Mouse (Mus musculus) forebrain, embryonic 11.5 days (tissue): Measurements from ENCODE around the gene Tstd2. TPM values are rescaled to one million over a fixed set of nuclear protein-coding genes. Genes with fewer than 3 reads are reported as not detected.

Experiments used
- ATAC-seq: fragments of 200-750 bp; cut with Nextera tagmentation; replicated peaks from 2 replicates; pipeline ENCODE4 v1.8.0; 2017; ENCODE audit warnings: moderate TSS enrichment; ENCODE audit not compliant: low FRiP score
- DNase-seq: peaks from one replicate; pipeline ENCODE4 v3.0.0-alpha.2; 2017; ENCODE audit warnings: low spot score
- H3K27ac ChIP-seq: fragments of 300-500 bp; sonication (generic); 2 replicates; pipeline ENCODE4 v1.5.1; 2014; ENCODE audit warnings: low read depth, low read length
- H3K27me3 ChIP-seq: fragments of 300-500 bp; sonication (generic); 2 replicates; pipeline ENCODE4 v1.6.1; 2014; ENCODE audit warnings: mild to moderate bottlenecking, low read length, mixed read lengths; ENCODE audit not compliant: control insufficient read depth, insufficient read depth
- H3K36me3 ChIP-seq: fragments of 300-500 bp; sonication (generic); 2 replicates; pipeline ENCODE4 v1.6.1; 2014; ENCODE audit warnings: mild to moderate bottlenecking, low read length, moderate library complexity, mixed read lengths; ENCODE audit not compliant: control insufficient read depth, insufficient read depth
- H3K4me1 ChIP-seq: fragments of 300-500 bp; sonication (generic); replicated peaks from 2 replicates; pipeline ENCODE4 v1.6.1; 2014; ENCODE audit warnings: low read length, mixed read lengths; ENCODE audit not compliant: control insufficient read depth, insufficient read depth
- H3K4me2 ChIP-seq: fragments of 300-500 bp; sonication (generic); 2 replicates; pipeline ENCODE4 v1.6.1; 2014; ENCODE audit warnings: low read depth, mild to moderate bottlenecking, low read length, moderate library complexity, mixed read lengths; ENCODE audit not compliant: severe bottlenecking
- H3K4me3 ChIP-seq: fragments of 300-500 bp; sonication (generic); 2 replicates; pipeline ENCODE4 v1.5.1; 2014; ENCODE audit warnings: low read depth, low read length
- H3K9ac ChIP-seq: fragments of 300-500 bp; sonication (generic); 2 replicates; pipeline ENCODE4 v1.6.1; 2014; ENCODE audit warnings: low read length
- H3K9me3 ChIP-seq: fragments of 300-500 bp; sonication (generic); 2 replicates; pipeline ENCODE4 v1.6.1; 2016; ENCODE audit warnings: low read length, mixed read lengths; ENCODE audit not compliant: control insufficient read depth
- WGBS: fragments of 180-500 bp; shearing (Covaris S2); extraction: QIAGEN DNeasy Blood & Tissue Kit; methylation state at CpG from one replicate; pipeline ENCODE4 v1.1.7; 2014; 5-methylcytosine and 5-hydroxymethylcytosine counted together
- polyA plus RNA-seq: library from polyadenylated mRNA; unstranded; fragments of >200 nt; fragmentation: Nextera tagmentation; extraction: Ambion mirVana; gene quantifications from 2 replicates; pipeline ENCODE4 v1.2.1, GENCODE M21; 2014

Gene Tstd2
- polyA plus RNA-seq, 1 experiment from 2014 or later = 53.8 TPM

- no peaks in the 10 kb centered on the region for H3K4me1 ChIP-seq
- no peak overlapping the region for H3K27ac ChIP-seq
- DNase-seq (no peak), ATAC-seq (no peak)
- H3K9me3 ChIP-seq = no peaks in the 10 kb centered on the region
- no peak overlapping the region for H3K9ac ChIP-seq
- H3K4me2 ChIP-seq = no peak overlapping the region
- H3K36me3 ChIP-seq = peaks cover 14% of the 10 kb centered on the region
- WGBS = 76% methylated on average over 4 of the region's 4 CpGs
- no peak overlapping the region for H3K4me3 ChIP-seq
- no peaks in the 10 kb centered on the region for H3K27me3 ChIP-seq
These were observed 37.8 kb upstream of the Tstd2 start for GRCm38 (mm10) chr4:46176313-46176712.

- WGBS = 90% methylated on average over 7 of the region's 7 CpGs
- Histone ChIP-seq H3K9me3 (no peaks in the 10 kb centered on the region), H3K27ac (no peak overlapping the region), H3K36me3 (peaks cover 36% of the 10 kb centered on the region), H3K4me2 (no peak overlapping the region), H3K4me3 (no peak overlapping the region), H3K27me3 (no peaks in the 10 kb centered on the region), H3K9ac (no peak overlapping the region), H3K4me1 (no peaks in the 10 kb centered on the region)
- no peak for ATAC-seq
- no peak for DNase-seq
These were observed 33.3 kb upstream of the Tstd2 start for GRCm38 (mm10) chr4:46171761-46172160.

- Histone ChIP-seq H3K27me3 (no peaks in the 10 kb centered on the region), H3K27ac (no peak overlapping the region), H3K4me2 (no peak overlapping the region), H3K9me3 (no peaks in the 10 kb centered on the region), H3K4me3 (no peak overlapping the region), H3K4me1 (no peaks in the 10 kb centered on the region), H3K36me3 (peaks cover 28% of the 10 kb centered on the region), H3K9ac (no peak overlapping the region)
- DNase-seq (no peak), ATAC-seq (no peak)
- 94% methylated on average over 5 of the region's 5 CpGs for whole genome bisulfite sequencing
These were observed 27.3 kb upstream of the Tstd2 start for GRCm38 (mm10) chr4:46165831-46166230.

- H3K36me3 ChIP-seq = peaks cover 23% of the 10 kb centered on the region
- no peak overlapping the region for H3K27ac ChIP-seq
- WGBS = 85% methylated on average over 2 of the region's 2 CpGs
These were observed 25.5 kb upstream of the Tstd2 start for GRCm38 (mm10) chr4:46164027-46164426.

GRCm38 (mm10) chr4:46151903-46152544 is 13.5 kb upstream of the Tstd2 start:
- no peak for ATAC-seq
- WGBS = 96% methylated on average over 12 of the region's 12 CpGs

More at GRCm38 (mm10) chr4:46164027-46164426, 25.5 kb upstream of the Tstd2 start:
- Histone ChIP-seq H3K9me3 (no peaks in the 10 kb centered on the region), H3K4me3 (no peak overlapping the region), H3K9ac (no peak overlapping the region), H3K27me3 (no peaks in the 10 kb centered on the region), H3K4me2 (no peak overlapping the region), H3K4me1 (no peaks in the 10 kb centered on the region)
- DNase-seq (no peak), ATAC-seq (no peak)

GRCm38 (mm10) chr4:46146881-46147280 is 8.4 kb upstream of the Tstd2 start:
- H3K4me3 ChIP-seq = no peak overlapping the region
- H3K27me3 ChIP-seq = no peaks in the 10 kb centered on the region
- no peak overlapping the region for H3K9ac ChIP-seq
- H3K27ac ChIP-seq = no peak overlapping the region
- 100% methylated on average over 1 of the region's 1 CpGs for WGBS
- H3K9me3 ChIP-seq = no peaks in the 10 kb centered on the region
- no peak overlapping the region for H3K4me2 ChIP-seq
- DNase-seq = no peak
- H3K4me1 ChIP-seq = no peaks in the 10 kb centered on the region
- no peaks in the 10 kb centered on the region for H3K36me3 ChIP-seq
- ATAC-seq = no peak

More at GRCm38 (mm10) chr4:46151903-46152544, 13.5 kb upstream of the Tstd2 start:
- no peak for DNase-seq
- Histone ChIP-seq H3K4me2 (no peak overlapping the region), H3K36me3 (peaks cover 11% of the 10 kb centered on the region; the same call in 1 of the 2 replicates), H3K4me3 (no peak overlapping the region), H3K27ac (no peak overlapping the region), H3K9ac (no peak overlapping the region), H3K9me3 (no peaks in the 10 kb centered on the region), H3K27me3 (no peaks in the 10 kb centered on the region), H3K4me1 (no peaks in the 10 kb centered on the region)

- no peaks in the 10 kb centered on the region for H3K9me3 ChIP-seq
- H3K36me3 ChIP-seq = no peaks in the 10 kb centered on the region
- peaks cover 5% of the 10 kb centered on the region for H3K4me1 ChIP-seq
- ATAC-seq (no peak), DNase-seq (no peak)
- no peak overlapping the region for H3K4me2 ChIP-seq
- WGBS = 64% methylated on average over 3 of the region's 3 CpGs
- no peaks in the 10 kb centered on the region for H3K27me3 ChIP-seq
- no peak overlapping the region for H3K27ac ChIP-seq
- no peak overlapping the region for H3K9ac ChIP-seq
- H3K4me3 ChIP-seq = no peak overlapping the region
These were observed 5.8 kb upstream of the Tstd2 start for GRCm38 (mm10) chr4:46144323-46144722.

GRCm38 (mm10) chr4:46137629-46138286 is 736 bp downstream of the Tstd2 start:
- DNase-seq (no peak), ATAC-seq (peak; percentile 83)
- peaks cover 5% of the 10 kb centered on the region for H3K4me1 ChIP-seq
- H3K9ac ChIP-seq = peak overlapping the region; percentile 96
- H3K4me3 ChIP-seq = peak overlapping the region; percentile 92
- peak overlapping the region; percentile 81 for H3K4me2 ChIP-seq
- no peaks in the 10 kb centered on the region for H3K27me3 ChIP-seq
- H3K36me3 ChIP-seq = no peaks in the 10 kb centered on the region; the same call in 1 of the 2 replicates
- H3K9me3 ChIP-seq = no peaks in the 10 kb centered on the region
- peak overlapping the region; percentile 98 for H3K27ac ChIP-seq
- 7% methylated on average over 17 of the region's 17 CpGs for WGBS

- H3K27me3 ChIP-seq = no peaks in the 10 kb centered on the region
- H3K4me1 ChIP-seq = no peaks in the 10 kb centered on the region
- no peak overlapping the region for H3K4me2 ChIP-seq
- ATAC-seq (no peak), DNase-seq (no peak)
- no peak overlapping the region for H3K9ac ChIP-seq
- no peaks in the 10 kb centered on the region for H3K9me3 ChIP-seq
- H3K36me3 ChIP-seq = peaks cover 11% of the 10 kb centered on the region
- H3K4me3 ChIP-seq = no peak overlapping the region
- WGBS = 91% methylated on average over 6 of the region's 6 CpGs
- no peak overlapping the region for H3K27ac ChIP-seq
These were observed 6.7 kb downstream of the Tstd2 start for GRCm38 (mm10) chr4:46131791-46132190.
